Mouse (Mus musculus) limb, embryonic 14.5 days (tissue): ENCODE data around the gene Rbm38. TPM values are rescaled to one million over a fixed set of nuclear protein-coding genes. Genes with fewer than 3 reads are reported as not detected.

Experiments used
- ATAC-seq: fragments of 200-750 bp; cut with Nextera tagmentation; 2 replicates; pipeline ENCODE4 v1.8.0; 2017; ENCODE audit warnings: low read depth, moderate number of reproducible peaks, moderate TSS enrichment; ENCODE audit not compliant: low FRiP score
- DNase-seq: peaks from one replicate; pipeline ENCODE4 v3.0.0-alpha.2; 2015; ENCODE audit warnings: low spot score
- H3K27ac ChIP-seq: fragments of 300-500 bp; sonication (generic); replicated peaks from 2 replicates; pipeline ENCODE4 v1.5.1; 2014; ENCODE audit warnings: low read depth, mild to moderate bottlenecking, low read length, moderate library complexity, mixed read lengths
- H3K27me3 ChIP-seq: fragments of 300-500 bp; sonication (generic); 2 replicates; pipeline ENCODE4 v1.6.1; 2014; ENCODE audit warnings: low read length, mixed read lengths; ENCODE audit not compliant: control insufficient read depth, insufficient read depth
- H3K36me3 ChIP-seq: fragments of 300-500 bp; sonication (generic); 2 replicates; pipeline ENCODE4 v1.6.1; 2014; ENCODE audit warnings: mild to moderate bottlenecking, low read length, moderate library complexity, mixed read lengths; ENCODE audit not compliant: control insufficient read depth, insufficient read depth
- H3K4me1 ChIP-seq: fragments of 300-500 bp; sonication (generic); 2 replicates; pipeline ENCODE4 v1.6.1; 2014; ENCODE audit warnings: antibody characterized with exemption, low read length, mixed read lengths; ENCODE audit not compliant: control insufficient read depth, insufficient read depth
- H3K4me2 ChIP-seq: fragments of 300-500 bp; sonication (generic); replicated peaks from 2 replicates; pipeline ENCODE4 v1.6.1; 2014; ENCODE audit warnings: low read depth, mild to moderate bottlenecking, low read length, moderate library complexity; ENCODE audit not compliant: severe bottlenecking
- H3K4me3 ChIP-seq: fragments of 300-500 bp; sonication (generic); replicated peaks from 2 replicates; pipeline ENCODE4 v1.5.1; 2014; ENCODE audit warnings: low read length
- H3K9ac ChIP-seq: fragments of 300-500 bp; sonication (generic); 2 replicates; pipeline ENCODE4 v1.6.1; 2014; ENCODE audit warnings: mild to moderate bottlenecking, low read depth, low read length, moderate library complexity; ENCODE audit not compliant: severe bottlenecking
- H3K9me3 ChIP-seq: fragments of 300-500 bp; sonication (generic); 2 replicates; pipeline ENCODE4 v1.6.1; 2016; ENCODE audit warnings: low read length; ENCODE audit not compliant: control insufficient read depth
- POLR2A ChIP-seq: fragments of 200-500 bp; IDR thresholded peaks from 2 replicates; pipeline ENCODE4 v1.8.0; 2012; ENCODE audit warnings: inconsistent platforms, mild to moderate bottlenecking, moderate library complexity, borderline replicate concordance; ENCODE audit not compliant: insufficient read depth, insufficient read length; ENCODE audit errors: extremely low read depth
- WGBS: fragments of 180-500 bp; shearing (Covaris S2); extraction: QIAGEN DNeasy Blood & Tissue Kit; methylation state at CpG from one replicate; pipeline ENCODE4 v1.1.7; 2014; 5-methylcytosine and 5-hydroxymethylcytosine counted together
- polyA plus RNA-seq, 2 experiments: library from polyadenylated mRNA; depleted of rRNA in 1 of 2; stranded (reverse) in 1 of 2; unstranded in 1 of 2; fragments of >200 nt; fragmentation: Nextera tagmentation in 1 of 2; extraction: Ambion mirVana in 1 of 2; gene quantifications; 2 replicates each; pipeline versions ENCODE4 v1.2.1 to v1.2.3; 2012 to 2014

Gene Rbm38
- polyA plus RNA-seq, 2 experiments: 32.3 to 63.5 TPM

DNA sequence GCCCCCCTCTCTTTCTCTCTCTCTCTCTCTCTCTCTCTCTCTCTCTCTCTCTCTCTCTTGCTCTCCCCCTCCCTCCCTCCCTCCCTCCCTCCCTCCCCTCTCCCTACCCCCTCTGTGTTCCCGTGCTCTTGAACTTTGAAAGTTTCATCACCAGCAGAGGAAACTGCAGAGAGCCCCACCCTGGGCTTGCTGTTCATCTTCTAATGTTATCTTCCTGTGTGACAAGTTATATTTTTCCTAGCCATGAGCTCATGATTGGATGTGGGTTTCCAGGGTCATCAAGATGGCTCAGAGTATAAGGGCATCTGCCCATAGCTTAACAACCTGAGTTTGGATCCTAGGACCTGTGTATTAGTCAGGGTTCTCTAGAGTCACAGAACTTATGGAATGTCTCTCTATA, 42.9 kb downstream of the Rbm38 start:
- Histone ChIP-seq H3K36me3 (no peaks in the 10 kb centered on the region), H3K4me2 (no peak overlapping the region), H3K4me1 (peaks cover 6% of the 10 kb centered on the region; the same call in 1 of the 2 replicates), H3K9ac (no peak overlapping the region), H3K4me3 (no peak overlapping the region), H3K27me3 (no peaks in the 10 kb centered on the region), H3K27ac (no peak overlapping the region), H3K9me3 (no peaks in the 10 kb centered on the region)
- no peak for TF ChIP-seq POLR2A
- WGBS: 56% methylated on average over 1 of the region's 1 CpGs
- ATAC-seq (no peak), DNase-seq (no peak)

DNA sequence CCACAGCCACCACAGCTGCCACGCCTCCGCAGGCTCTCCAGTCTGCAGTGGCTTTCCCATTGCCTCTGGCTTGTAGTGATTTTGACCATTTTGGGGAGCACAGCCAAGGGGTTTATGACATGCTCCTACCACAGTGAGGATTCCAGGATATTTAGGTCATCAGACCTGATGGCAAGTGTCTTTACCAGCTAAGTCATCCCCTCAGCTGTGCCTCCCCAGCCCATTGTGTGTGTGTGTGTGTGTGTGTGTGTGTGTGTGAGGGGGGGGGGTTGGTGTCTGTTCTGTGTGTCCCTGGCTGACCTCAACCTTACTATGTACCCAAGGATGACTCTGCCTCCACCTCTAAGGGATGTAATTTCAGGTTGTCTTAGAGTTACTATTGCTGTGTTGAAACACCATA, 44.6 kb downstream of the Rbm38 start:
- whole genome bisulfite sequencing: 94% methylated on average over 2 of the region's 2 CpGs

GRCm38 (mm10) chr2:173072948-173073347, 52.6 kb downstream of the Rbm38 start:
- DNase-seq: no peak
- no peak overlapping the region for H3K4me2 ChIP-seq
- H3K9ac ChIP-seq: no peak overlapping the region
- no peaks in the 10 kb centered on the region for H3K4me1 ChIP-seq
- H3K27me3 ChIP-seq: no peaks in the 10 kb centered on the region
- H3K9me3 ChIP-seq: no peaks in the 10 kb centered on the region
- WGBS: 93% methylated on average over 7 of the region's 7 CpGs
- no peak for ATAC-seq
- no peak for TF ChIP-seq POLR2A
- H3K4me3 ChIP-seq: no peak overlapping the region
- no peaks in the 10 kb centered on the region for H3K36me3 ChIP-seq
- no peak overlapping the region for H3K27ac ChIP-seq

More for the DNA sequence above, 44.6 kb downstream of the Rbm38 start:
- Histone ChIP-seq H3K4me1 (peaks cover 6% of the 10 kb centered on the region; the same call in 1 of the 2 replicates), H3K9ac (no peak overlapping the region), H3K9me3 (no peaks in the 10 kb centered on the region), H3K4me2 (no peak overlapping the region), H3K4me3 (no peak overlapping the region), H3K36me3 (no peaks in the 10 kb centered on the region), H3K27me3 (no peaks in the 10 kb centered on the region), H3K27ac (no peak overlapping the region)
- TF ChIP-seq POLR2A: no peak
- ATAC-seq (no peak), DNase-seq (no peak)

DNA sequence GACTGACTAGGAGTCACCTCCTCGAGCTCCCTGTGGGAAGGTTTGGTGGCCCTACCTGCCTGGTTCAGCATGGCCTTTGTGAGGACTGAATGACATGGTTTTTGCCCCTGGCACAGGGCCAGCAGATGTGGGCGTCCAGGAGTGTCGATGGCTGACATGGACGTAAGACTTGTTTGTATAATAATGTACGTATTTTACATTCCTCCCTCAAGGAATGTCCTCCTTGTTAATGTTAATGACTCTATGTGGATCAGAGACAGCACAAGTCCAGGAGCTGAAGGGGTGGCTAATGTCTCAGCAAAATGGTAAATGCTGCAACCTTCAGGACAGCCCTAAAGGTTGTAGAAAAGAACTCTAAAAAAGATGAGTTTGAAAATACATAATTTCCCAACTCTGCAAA, 53.4 kb downstream of the Rbm38 start:
- Histone ChIP-seq H3K27me3 (no peaks in the 10 kb centered on the region), H3K4me2 (no peak overlapping the region), H3K4me1 (no peaks in the 10 kb centered on the region), H3K4me3 (no peak overlapping the region), H3K9ac (no peak overlapping the region), H3K27ac (no peak overlapping the region), H3K36me3 (no peaks in the 10 kb centered on the region), H3K9me3 (no peaks in the 10 kb centered on the region)
- 45% methylated on average over 5 of the region's 5 CpGs for WGBS
- no peak for TF ChIP-seq POLR2A
- ATAC-seq (no peak), DNase-seq (no peak)

- H3K4me2 ChIP-seq: no peak overlapping the region
- peaks cover 5% of the 10 kb centered on the region; the same call in 1 of the 2 replicates for H3K4me1 ChIP-seq
- no peak for TF ChIP-seq POLR2A
- no peaks in the 10 kb centered on the region for H3K27me3 ChIP-seq
- H3K9me3 ChIP-seq: no peaks in the 10 kb centered on the region
- H3K4me3 ChIP-seq: no peak overlapping the region
- no peak overlapping the region for H3K9ac ChIP-seq
- no peak overlapping the region for H3K27ac ChIP-seq
- ATAC-seq: no peak
- no peak for DNase-seq
- WGBS: 85% methylated on average over 9 of the region's 9 CpGs
- no peaks in the 10 kb centered on the region for H3K36me3 ChIP-seq
These were observed 56.6 kb downstream of the Rbm38 start for GRCm38 (mm10) chr2:173076921-173077320.
